Mouse (Mus musculus): Measurements from ENCODE around the gene Mmp11. TPM values are rescaled to one million over a fixed set of nuclear protein-coding genes. Genes with fewer than 3 reads are reported as not detected.
"Not testable (repeated sequence)": the region's sequence is repeated elsewhere in the genome, so short reads cannot be mapped to it uniquely, and the experiment has no call there.

The Mmp11 gene
- polyA plus RNA-seq, 1 experiment = 3.0 TPM

DNA sequence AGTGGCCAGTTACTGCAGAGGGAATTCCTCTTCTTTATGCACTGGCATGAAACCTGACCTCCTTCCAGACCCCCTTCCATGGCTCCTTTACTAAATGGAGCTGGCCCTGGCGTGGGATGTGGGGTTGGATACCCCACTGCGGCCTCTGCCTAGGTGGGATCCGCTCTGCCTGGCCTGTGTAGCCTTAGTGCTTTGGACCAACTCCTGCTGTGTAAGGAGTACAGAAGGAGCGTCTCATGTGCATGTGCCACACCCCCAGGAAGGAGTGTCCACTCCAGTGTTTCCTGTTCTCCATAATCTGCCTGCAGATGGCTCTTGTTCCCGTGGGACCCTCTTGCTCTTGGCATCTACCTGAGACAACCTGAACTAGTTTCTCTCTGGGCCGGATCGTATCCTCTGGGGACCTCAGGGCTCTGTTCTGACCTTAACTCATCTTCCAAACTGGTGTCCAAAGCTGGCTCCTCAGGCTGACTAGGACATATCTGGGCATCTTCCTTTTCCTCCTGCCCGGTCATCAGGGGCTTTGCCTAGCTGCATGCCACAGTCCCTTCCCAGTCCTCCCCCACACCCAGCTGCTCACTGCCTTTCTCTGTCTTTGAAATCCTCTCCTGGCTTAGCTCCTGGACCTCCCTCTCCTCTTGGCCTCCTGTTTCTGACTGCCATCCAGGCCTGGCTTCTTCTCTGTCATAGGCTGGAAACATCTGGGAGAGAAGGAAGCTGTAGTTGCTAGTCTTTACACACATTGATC is 46.7 kb downstream of the Mmp11 start:
- Histone ChIP-seq H3K4me3 (replicated peaks; ENCODE audit: insufficient read depth, low read depth, low read length) (no peak overlapping the region), H3K27me3 (ENCODE audit: control insufficient read depth, insufficient read depth, low read length) (no peaks in the 10 kb centered on the region), H3K27ac (ENCODE audit: insufficient read depth, low read length) (no peak overlapping the region), H3K4me1 (ENCODE audit: control insufficient read depth, insufficient read depth, low read length) (no peaks in the 10 kb centered on the region; the same call in 1 of the 2 replicates)
- TF ChIP-seq POLR2A (IDR thresholded peaks at IDR 0.05; ENCODE audit: borderline replicate concordance, insufficient read depth, low read length) (no peak), CTCF (IDR thresholded peaks at IDR 0.05; ENCODE audit: borderline replicate concordance, insufficient read depth, low read depth, low read length) (no peak)
- WGBS = 32% methylated on average over 8 of the region's 8 CpGs
- DNase-seq = no peak

GRCm38 (mm10) chr10:75887504-75887903 is 48.8 kb downstream of the Mmp11 start:
- 90% methylated on average over 5 of the region's 5 CpGs for WGBS
- not testable (repeated sequence) for H3K27ac ChIP-seq (ENCODE audit: insufficient read depth, low read length); DNase-seq; H3K4me3 ChIP-seq (replicated peaks; ENCODE audit: insufficient read depth, low read depth, low read length); H3K27me3 ChIP-seq (ENCODE audit: control insufficient read depth, insufficient read depth, low read length); H3K4me1 ChIP-seq (ENCODE audit: control insufficient read depth, insufficient read depth, low read length)

DNA sequence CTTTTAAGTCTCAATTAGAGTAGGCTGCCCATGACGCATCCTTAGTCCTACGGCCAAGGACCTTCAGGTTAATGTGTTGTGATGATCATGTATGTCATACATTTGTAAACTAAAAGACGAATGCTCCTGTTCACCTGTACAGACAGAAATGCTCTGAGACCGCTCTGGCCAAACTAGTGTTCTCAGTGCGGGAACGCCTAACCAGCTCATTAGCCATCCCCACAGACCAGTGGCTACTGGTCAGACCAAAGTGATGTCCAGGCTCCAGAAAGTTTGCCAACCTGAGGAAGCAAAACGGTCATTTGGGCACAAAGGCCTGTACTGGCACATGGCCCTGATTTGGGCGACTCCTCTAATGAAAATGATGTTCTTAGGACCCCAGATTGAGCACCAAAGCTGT is 51.6 kb downstream of the Mmp11 start:
- Histone ChIP-seq H3K4me1 (ENCODE audit: control insufficient read depth, insufficient read depth, low read length) (no peaks in the 10 kb centered on the region; the same call in 1 of the 2 replicates), H3K27ac (ENCODE audit: insufficient read depth, low read length) (no peak overlapping the region), H3K4me3 (replicated peaks; ENCODE audit: insufficient read depth, low read depth, low read length) (no peak overlapping the region), H3K27me3 (ENCODE audit: control insufficient read depth, insufficient read depth, low read length) (no peaks in the 10 kb centered on the region)
- TF ChIP-seq CTCF (IDR thresholded peaks at IDR 0.05; ENCODE audit: borderline replicate concordance, insufficient read depth, low read depth, low read length) (no peak), POLR2A (IDR thresholded peaks at IDR 0.05; ENCODE audit: borderline replicate concordance, insufficient read depth, low read length) (no peak)
- DNase-seq = no peak
- 92% methylated on average over 8 of the region's 8 CpGs for whole genome bisulfite sequencing

GRCm38 (mm10) chr10:75883232-75883552 is 53.1 kb downstream of the Mmp11 start:
- peak; percentile 78 to 82 for DNase-seq
- TF ChIP-seq CTCF (IDR thresholded peaks at IDR 0.05; ENCODE audit: borderline replicate concordance, insufficient read depth, low read depth, low read length) = peak; percentile 59; the same call in 1 of the 2 replicates
- TF ChIP-seq POLR2A (IDR thresholded peaks at IDR 0.05; ENCODE audit: borderline replicate concordance, insufficient read depth, low read length) = no peak
- H3K27ac ChIP-seq (ENCODE audit: insufficient read depth, low read length) = no peak overlapping the region
- no peaks in the 10 kb centered on the region for H3K4me1 ChIP-seq (ENCODE audit: control insufficient read depth, insufficient read depth, low read length)
- 2% methylated on average over 10 of the region's 10 CpGs for WGBS
- no peaks in the 10 kb centered on the region for H3K27me3 ChIP-seq (ENCODE audit: control insufficient read depth, insufficient read depth, low read length)
- H3K4me3 ChIP-seq (replicated peaks; ENCODE audit: insufficient read depth, low read depth, low read length) = peak overlapping the region; percentile 33

- no peak overlapping the region for H3K27ac ChIP-seq (ENCODE audit: insufficient read depth, low read length)
- no peak for TF ChIP-seq CTCF (IDR thresholded peaks at IDR 0.05; ENCODE audit: borderline replicate concordance, insufficient read depth, low read depth, low read length)
- no peak for TF ChIP-seq POLR2A (IDR thresholded peaks at IDR 0.05; ENCODE audit: borderline replicate concordance, insufficient read depth, low read length)
Observed at GRCm38 (mm10) chr10:75882433-75883231, 53.7 kb downstream of the Mmp11 start.

GRCm38 (mm10) chr10:75881578-75882432 is 54.5 kb downstream of the Mmp11 start:
- H3K4me3 ChIP-seq (replicated peaks; ENCODE audit: insufficient read depth, low read depth, low read length) = no peak overlapping the region
- no peaks in the 10 kb centered on the region for H3K4me1 ChIP-seq (ENCODE audit: control insufficient read depth, insufficient read depth, low read length)
- H3K27ac ChIP-seq (ENCODE audit: insufficient read depth, low read length) = no peak overlapping the region
- no peak for DNase-seq
- H3K27me3 ChIP-seq (ENCODE audit: control insufficient read depth, insufficient read depth, low read length) = no peaks in the 10 kb centered on the region
- WGBS = 54% methylated on average over 20 of the region's 20 CpGs
- TF ChIP-seq POLR2A (IDR thresholded peaks at IDR 0.05; ENCODE audit: borderline replicate concordance, insufficient read depth, low read length) (no peak), CTCF (IDR thresholded peaks at IDR 0.05; ENCODE audit: borderline replicate concordance, insufficient read depth, low read depth, low read length) (no peak)

More at GRCm38 (mm10) chr10:75882433-75883231, 53.7 kb downstream of the Mmp11 start:
- 35% methylated on average over 15 of the region's 15 CpGs for WGBS
- peak overlapping the region; percentile 33 for H3K4me3 ChIP-seq (replicated peaks; ENCODE audit: insufficient read depth, low read depth, low read length)
- DNase-seq = no peak
- no peaks in the 10 kb centered on the region for H3K27me3 ChIP-seq (ENCODE audit: control insufficient read depth, insufficient read depth, low read length)
- H3K4me1 ChIP-seq (ENCODE audit: control insufficient read depth, insufficient read depth, low read length) = no peaks in the 10 kb centered on the region

- Histone ChIP-seq H3K27me3 (ENCODE audit: control insufficient read depth, insufficient read depth, low read length) (no peaks in the 10 kb centered on the region), H3K27ac (ENCODE audit: insufficient read depth, low read length) (0 out of 2 replicates have a peak overlapping the region, but pooled peaks have one; percentile 47), H3K4me3 (replicated peaks; ENCODE audit: insufficient read depth, low read depth, low read length) (no peak overlapping the region), H3K4me1 (ENCODE audit: control insufficient read depth, insufficient read depth, low read length) (no peaks in the 10 kb centered on the region)
- no peak for TF ChIP-seq POLR2A (IDR thresholded peaks at IDR 0.05; ENCODE audit: borderline replicate concordance, insufficient read depth, low read length)
- no peak for TF ChIP-seq CTCF (IDR thresholded peaks at IDR 0.05; ENCODE audit: borderline replicate concordance, insufficient read depth, low read depth, low read length)
- WGBS = 42% methylated on average over 6 of the region's 6 CpGs
- no peak for DNase-seq
Observed at GRCm38 (mm10) chr10:75880771-75881577, 55.3 kb downstream of the Mmp11 start.
